Mouse (Mus musculus): ENCODE data around the gene Fasn. TPM values are rescaled to one million over a fixed set of nuclear protein-coding genes. Genes with fewer than 3 reads are reported as not detected.

Fasn gene
- total RNA-seq, 2 experiments from 2014 or later, result 17.3 to 65.9 TPM

- DNase-seq, result no peak
- intact Hi-C loops (cut with DNase I), result no loop called here
Observed at GRCm38 (mm10) chr11:120829757-120830532, 5.6 kb upstream of the Fasn start.

GRCm38 (mm10) chr11:120828416-120828815, 4.1 kb upstream of the Fasn start:
- intact Hi-C loops (cut with DNase I), result no loop called here
- no peak for DNase-seq

DNA sequence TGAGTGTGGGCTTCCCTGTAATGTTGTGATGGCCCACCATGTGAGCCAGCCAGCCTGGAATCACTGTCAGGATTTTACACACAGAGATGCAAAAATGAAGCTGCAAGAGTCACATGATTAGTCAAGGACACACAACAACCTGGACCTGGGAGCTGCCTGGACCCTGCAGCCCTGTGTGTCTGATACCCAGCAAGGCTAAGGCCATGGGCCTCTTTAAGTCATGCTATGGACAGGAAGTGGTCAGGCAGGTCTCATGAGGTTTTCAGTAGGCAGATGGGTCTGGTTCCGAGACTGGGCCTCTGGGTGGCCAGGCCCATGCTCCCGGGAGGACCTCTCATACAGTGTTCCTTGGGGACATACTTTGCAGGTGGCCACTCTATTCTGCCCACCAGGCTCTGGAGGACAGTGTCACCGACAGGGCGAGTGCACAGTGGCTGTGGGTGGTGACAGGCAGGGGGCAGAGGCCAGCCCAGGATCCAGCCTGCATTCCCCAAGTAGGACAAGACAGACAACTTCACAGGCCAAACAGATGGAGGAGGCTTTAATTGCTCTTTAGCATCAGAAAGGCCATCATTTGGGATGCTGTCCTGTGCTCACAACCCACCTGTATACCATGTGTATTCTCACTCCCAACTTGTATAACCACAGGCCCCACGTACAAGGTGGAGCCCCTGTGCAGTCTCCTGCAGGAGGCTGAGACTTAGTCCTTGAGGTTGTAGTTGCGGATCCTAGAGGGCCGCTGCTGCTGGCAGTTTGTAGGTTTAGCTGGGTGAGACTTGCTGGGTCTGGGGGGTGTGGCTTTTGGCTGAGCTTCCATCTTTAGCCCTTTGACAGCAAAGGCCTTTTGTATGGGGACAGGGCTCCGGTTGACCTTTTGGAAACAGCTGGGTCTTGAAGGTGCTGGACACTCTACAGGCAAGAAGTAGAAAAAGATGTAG, 1.9 kb upstream of the Fasn start:
- intact Hi-C loops (cut with DNase I), result no loop called here
- no peak for DNase-seq

DNA sequence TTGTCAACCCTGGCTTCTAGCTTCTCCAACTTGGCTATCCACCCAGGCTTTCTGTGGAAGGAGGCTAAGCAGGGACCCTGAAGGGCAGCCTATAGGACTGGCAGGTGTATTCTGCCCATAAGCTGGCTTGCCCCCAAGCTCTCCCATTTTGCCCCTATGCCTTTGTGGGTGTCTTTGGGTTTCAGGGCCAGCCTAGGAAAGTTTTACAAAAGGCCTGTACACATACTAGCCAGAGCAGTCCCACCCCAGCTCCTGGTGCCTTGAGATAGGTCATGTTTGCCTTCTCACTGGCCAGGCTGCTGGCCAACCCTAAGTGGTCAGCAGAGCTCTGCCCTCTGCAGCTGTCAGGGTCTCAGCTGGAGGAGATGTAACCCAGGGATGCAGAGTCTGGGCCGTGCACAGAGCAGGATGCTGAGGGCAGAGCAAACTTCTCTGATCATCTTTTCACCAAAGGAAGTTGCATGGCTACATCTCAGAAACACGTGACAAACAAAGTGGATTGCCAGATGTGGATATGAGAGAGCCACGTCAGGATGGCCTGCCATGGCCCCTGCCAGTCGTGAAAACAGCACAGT, 1.0 kb upstream of the Fasn start:
- DNase-seq, result no peak
- intact Hi-C loops (cut with DNase I), result no loop called here

GRCm38 (mm10) chr11:120824787-120825288, 491 bp upstream of the Fasn start:
- intact Hi-C loops (cut with DNase I), result no loop called here
- DNase-seq, result no peak

DNA sequence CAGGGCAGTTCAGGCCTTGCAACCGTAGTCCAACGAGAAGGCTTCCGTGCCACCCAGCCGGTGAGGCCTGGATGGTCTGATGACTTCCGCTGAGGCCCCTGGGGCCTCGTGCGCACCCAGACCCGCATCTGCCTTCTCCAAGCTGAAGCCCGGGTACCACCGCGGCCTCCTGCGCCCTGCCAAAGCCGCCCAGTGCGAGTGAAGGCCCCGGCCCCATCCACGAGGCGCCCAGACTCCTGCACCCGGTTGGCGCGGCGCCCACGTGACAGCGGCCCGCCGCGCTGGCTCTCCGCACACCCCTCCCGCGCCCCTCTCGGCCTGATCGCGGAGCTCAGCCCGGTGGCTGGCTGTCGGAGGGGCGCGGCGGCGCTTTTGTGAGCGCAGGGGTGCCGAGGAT, 798 bp downstream of the Fasn start:
- intact Hi-C loops (cut with DNase I), result no loop called here
- no peak for DNase-seq

GRCm38 (mm10) chr11:120822831-120823550, 1.4 kb downstream of the Fasn start:
- intact Hi-C loops (cut with DNase I), result no loop called here
- no peak for DNase-seq

DNA sequence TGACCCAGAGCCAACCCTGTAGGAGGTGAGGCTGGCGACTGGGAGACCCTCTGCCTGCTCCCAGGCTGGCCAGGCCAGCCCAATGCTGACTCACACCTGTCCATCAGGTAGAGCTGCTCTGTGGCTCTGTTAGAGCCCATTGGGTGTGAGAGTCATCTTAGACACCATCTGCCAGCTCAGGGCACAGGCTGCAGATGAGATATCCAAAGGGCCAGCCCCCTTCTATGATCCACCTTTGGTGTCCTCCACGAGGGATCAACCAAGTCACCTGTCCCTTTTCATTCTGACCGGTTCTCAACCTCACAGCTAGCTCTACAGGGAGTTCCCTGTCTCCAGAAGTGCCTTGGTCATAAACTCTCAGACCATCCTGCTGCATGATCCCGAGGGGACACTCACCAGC, 2.0 kb downstream of the Fasn start:
- intact Hi-C loops (cut with DNase I), result no loop called here
- DNase-seq, result no peak

GRCm38 (mm10) chr11:120821076-120821922, 3.0 kb downstream of the Fasn start:
- DNase-seq, result no peak
- intact Hi-C loops (cut with DNase I), result no loop called here

DNA sequence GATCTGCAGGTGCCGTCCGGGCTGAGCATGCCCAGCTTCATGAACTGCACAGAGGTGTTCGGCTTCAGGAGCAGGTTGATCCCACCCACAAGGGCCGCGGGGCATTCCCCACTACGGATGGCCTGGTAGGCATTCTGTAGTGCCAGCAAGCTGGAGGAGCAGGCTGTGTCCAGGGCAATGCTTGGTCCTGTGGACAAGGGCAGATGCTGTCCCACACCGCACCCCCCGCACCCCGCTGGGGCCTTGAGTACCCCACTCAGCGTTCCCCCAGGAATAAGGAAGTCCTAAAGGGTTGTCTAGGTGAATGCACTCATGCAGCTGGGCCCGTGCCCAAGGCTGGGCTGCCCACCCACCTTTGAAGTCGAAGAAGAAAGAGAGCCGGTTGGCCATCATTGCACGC, 3.8 kb downstream of the Fasn start:
- intact Hi-C loops (cut with DNase I), result no loop called here
- DNase-seq, result no peak

DNA sequence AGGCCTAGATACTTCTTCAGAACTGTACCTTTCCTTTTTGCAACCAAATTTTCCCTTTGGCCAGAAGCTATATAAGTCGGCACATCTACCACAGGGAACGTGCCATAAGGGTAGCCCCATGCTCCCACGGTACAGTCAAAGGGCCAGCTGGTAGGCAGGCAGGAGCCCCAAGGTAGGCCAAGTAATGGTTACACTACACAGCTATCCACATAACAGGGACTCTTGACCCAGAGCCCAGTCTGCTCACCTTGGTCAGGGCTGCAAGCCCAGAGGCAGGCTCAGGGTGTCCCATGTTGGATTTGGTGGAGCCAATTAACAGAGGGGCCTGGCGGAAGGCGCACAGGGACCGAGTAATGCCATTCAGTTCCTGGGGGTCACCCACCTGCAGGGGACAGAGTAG, 4.8 kb downstream of the Fasn start:
- DNase-seq, result no peak
- intact Hi-C loops (cut with DNase I), result no loop called here

GRCm38 (mm10) chr11:120818251-120818650, 6.1 kb downstream of the Fasn start:
- no peak for DNase-seq
- intact Hi-C loops (cut with DNase I), result no loop called here

GRCm38 (mm10) chr11:120817358-120817757, 7.0 kb downstream of the Fasn start:
- intact Hi-C loops (cut with DNase I), result no loop called here
- DNase-seq, result no peak

- DNase-seq, result no peak
- intact Hi-C loops (cut with DNase I), result no loop called here
Observed at GRCm38 (mm10) chr11:120812068-120812467, 12.3 kb downstream of the Fasn start.

- no peak for DNase-seq
- intact Hi-C loops (cut with DNase I), result no loop called here
Observed at GRCm38 (mm10) chr11:120808010-120808409, 16.3 kb downstream of the Fasn start.

GRCm38 (mm10) chr11:120805375-120806298, 18.7 kb downstream of the Fasn start:
- no peak for DNase-seq
- intact Hi-C loops (cut with DNase I), result no loop called here

DNA sequence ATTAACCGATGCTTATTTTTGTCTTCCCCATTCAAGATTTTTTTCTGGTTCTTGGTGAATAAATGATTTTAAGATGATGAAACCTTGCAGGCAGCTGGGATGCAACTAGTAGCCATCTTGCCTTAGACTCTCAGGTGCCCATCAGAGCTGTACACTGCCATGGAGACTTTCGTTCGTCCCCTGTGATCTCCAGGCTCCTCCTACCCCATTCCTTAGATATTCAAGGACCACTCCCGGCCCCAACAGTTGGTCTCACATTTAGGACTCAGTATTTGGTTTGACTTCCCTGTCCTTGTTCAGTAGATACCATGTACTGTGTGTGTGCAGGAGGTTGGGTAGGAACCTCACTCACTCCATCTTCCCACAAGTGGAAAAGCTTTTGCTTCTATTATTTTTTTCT, 19.6 kb downstream of the Fasn start:
- intact Hi-C loops (cut with DNase I), result loop anchor here (5.0 kb wide), 1 partner anchor 98 kb away; no protein-coding TSS in a partner anchor
- DNase-seq, result no peak

DNA sequence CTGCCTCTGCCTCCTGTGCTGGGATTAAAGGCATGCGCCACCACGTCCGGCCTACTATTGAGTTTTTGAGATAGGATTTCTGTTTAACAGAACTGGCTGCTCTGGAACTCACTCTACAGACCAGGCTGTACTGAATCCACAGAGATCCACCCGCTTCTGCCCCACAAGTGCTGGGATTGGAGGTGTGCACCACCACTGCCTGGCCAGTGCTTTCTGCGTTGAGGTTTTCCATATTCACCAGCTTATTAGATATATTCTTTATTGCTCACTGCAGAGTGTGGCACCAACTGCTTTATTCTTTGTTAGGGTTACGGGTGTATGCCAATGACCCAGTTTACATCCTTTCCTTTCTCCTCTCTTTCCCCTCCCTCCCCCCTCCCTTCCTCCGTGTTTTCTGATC, 20.1 kb downstream of the Fasn start:
- DNase-seq, result no peak
- intact Hi-C loops (cut with DNase I), result loop anchor here (5.0 kb wide), 1 partner anchor 98 kb away; no protein-coding TSS in a partner anchor

Measured in heart, postnatal 36 days (tissue).